Mouse (Mus musculus) intestine, embryonic 14.5 days (tissue): ENCODE measurements around the gene Sycp2. TPM values are rescaled to one million over a fixed set of nuclear protein-coding genes. Genes with fewer than 3 reads are reported as not detected.
A peak's percentile ranks its signal among the peaks of the same experiment; 100 is the strongest.

Experiments
- ATAC-seq: fragments of 200-750 bp; cut with Nextera tagmentation; replicated peaks from 2 replicates; pipeline ENCODE4 v1.8.0; 2017; ENCODE audit warnings: low read depth, moderate number of reproducible peaks, moderate TSS enrichment, moderate library complexity; ENCODE audit not compliant: low FRiP score, low TSS enrichment
- DNase-seq: peaks from one replicate; pipeline ENCODE4 v3.0.0-alpha.2; 2018; ENCODE audit warnings: low spot score
- H3K27ac ChIP-seq: fragments of 300-500 bp; sonication (generic); 2 replicates; pipeline ENCODE4 v1.5.1; 2014; ENCODE audit warnings: low read depth, mild to moderate bottlenecking, control low read depth
- H3K27me3 ChIP-seq: fragments of 300-500 bp; sonication (generic); replicated peaks from 2 replicates; pipeline ENCODE4 v1.6.1; 2014; ENCODE audit warnings: low read length, control low read depth; ENCODE audit not compliant: control insufficient read depth, insufficient read depth
- H3K36me3 ChIP-seq: fragments of 300-500 bp; sonication (generic); 2 replicates; pipeline ENCODE4 v1.6.1; 2014; ENCODE audit warnings: low read length, control low read depth; ENCODE audit not compliant: control insufficient read depth, insufficient read depth
- H3K4me1 ChIP-seq: fragments of 300-500 bp; sonication (generic); replicated peaks from 2 replicates; pipeline ENCODE4 v1.6.1; 2014; ENCODE audit warnings: low read length, control low read depth, mixed read lengths; ENCODE audit not compliant: control insufficient read depth, insufficient read depth
- H3K4me2 ChIP-seq: fragments of 300-500 bp; sonication (generic); 2 replicates; pipeline ENCODE4 v1.6.1; 2014; ENCODE audit warnings: low read length
- H3K4me3 ChIP-seq: fragments of 300-500 bp; sonication (generic); 2 replicates; pipeline ENCODE4 v1.5.1; 2014; ENCODE audit warnings: low read depth, low read length, control low read depth, mixed read lengths
- H3K9ac ChIP-seq: fragments of 300-500 bp; sonication (generic); 2 replicates; pipeline ENCODE4 v1.6.1; 2014; ENCODE audit warnings: mild to moderate bottlenecking, low read length
- H3K9me3 ChIP-seq: fragments of 300-500 bp; sonication (generic); 2 replicates; pipeline ENCODE4 v1.6.1; 2016; ENCODE audit warnings: low read length, control low read depth; ENCODE audit not compliant: control insufficient read depth
- WGBS: fragments of 180-500 bp; shearing (Covaris S2); extraction: QIAGEN DNeasy Blood & Tissue Kit; methylation state at CpG from one replicate; pipeline ENCODE4 v1.1.7; 2014; 5-methylcytosine and 5-hydroxymethylcytosine counted together
- polyA plus RNA-seq: library from polyadenylated mRNA; unstranded; fragments of >200 nt; fragmentation: Nextera tagmentation; extraction: Ambion mirVana; gene quantifications from 2 replicates; pipeline ENCODE4 v1.2.1, GENCODE M21; 2014

Gene Sycp2
- polyA plus RNA-seq, 1 experiment from 2014 or later = 0.11 TPM

DNA sequence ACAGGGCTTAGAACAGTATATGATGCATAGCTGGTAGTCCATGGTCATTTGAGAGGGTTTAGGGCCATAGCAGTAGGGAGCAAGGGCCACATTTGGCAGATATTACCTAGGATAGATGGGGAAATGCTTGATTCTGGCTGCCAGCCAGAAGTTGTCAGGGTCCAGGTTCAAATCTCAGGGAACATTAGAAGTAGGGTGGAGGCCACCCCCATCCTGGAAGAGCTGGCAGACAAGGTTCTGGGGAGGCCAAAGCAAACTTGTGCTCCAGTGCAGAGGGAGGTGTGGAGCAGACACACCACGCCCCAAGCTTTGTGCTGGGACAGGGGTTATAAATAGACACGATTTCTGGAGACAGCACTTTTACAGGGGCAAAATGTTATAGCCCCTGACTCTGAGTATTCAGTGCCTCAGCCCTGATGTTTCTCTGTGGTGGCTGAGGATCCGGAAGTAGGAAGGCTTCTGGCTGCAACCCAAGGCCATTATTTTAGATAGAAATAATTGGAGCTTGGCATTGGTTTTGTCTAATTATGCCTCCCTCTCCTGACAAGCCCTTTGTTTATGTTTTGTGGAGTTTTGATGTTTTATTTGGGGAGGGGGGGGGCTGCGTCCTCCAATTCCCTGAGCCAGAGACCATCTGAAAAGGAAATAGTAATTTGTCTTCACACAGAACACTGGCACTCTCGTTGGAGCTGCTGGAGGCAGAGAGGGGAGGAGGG lies 80.6 kb downstream of the Sycp2 start:
- H3K4me1 ChIP-seq = peaks cover 10% of the 10 kb centered on the region
- H3K4me3 ChIP-seq = no peak overlapping the region
- no peak overlapping the region for H3K9ac ChIP-seq
- peak; percentile 24; the same call in 1 of the 2 replicates for ATAC-seq
- DNase-seq = no peak
- peak overlapping the region; percentile 24 for H3K4me2 ChIP-seq
- H3K27me3 ChIP-seq = no peaks in the 10 kb centered on the region
- WGBS = 17% methylated on average over 5 of the region's 5 CpGs
- no peak overlapping the region for H3K27ac ChIP-seq
- H3K36me3 ChIP-seq = no peaks in the 10 kb centered on the region
- no peaks in the 10 kb centered on the region for H3K9me3 ChIP-seq

DNA sequence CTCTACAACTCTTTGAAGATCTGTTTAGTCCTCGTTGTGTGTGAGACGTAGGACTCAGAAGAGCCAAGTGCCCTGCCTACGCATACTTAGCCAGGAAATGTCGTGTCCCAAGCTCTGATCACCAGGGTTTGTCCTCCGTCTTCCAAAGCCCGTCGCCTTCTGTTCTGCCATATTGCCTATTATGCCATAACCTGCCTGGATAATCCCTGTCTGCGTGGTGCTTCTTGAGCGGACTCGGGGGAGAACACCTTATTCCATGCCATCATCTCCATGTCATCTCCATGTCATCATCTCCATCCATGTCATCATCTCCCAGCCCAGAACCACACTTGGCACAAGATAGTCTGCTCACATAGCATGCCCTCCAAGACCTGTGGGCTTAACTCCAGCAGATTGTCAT lies 81.4 kb downstream of the Sycp2 start:
- H3K9me3 ChIP-seq = no peaks in the 10 kb centered on the region
- peaks cover 10% of the 10 kb centered on the region for H3K4me1 ChIP-seq
- ATAC-seq (no peak), DNase-seq (no peak)
- no peak overlapping the region for H3K4me3 ChIP-seq
- H3K27ac ChIP-seq = no peak overlapping the region
- H3K27me3 ChIP-seq = no peaks in the 10 kb centered on the region
- no peak overlapping the region for H3K4me2 ChIP-seq
- 93% methylated on average over 10 of the region's 10 CpGs for WGBS
- H3K36me3 ChIP-seq = no peaks in the 10 kb centered on the region
- no peak overlapping the region for H3K9ac ChIP-seq

DNA sequence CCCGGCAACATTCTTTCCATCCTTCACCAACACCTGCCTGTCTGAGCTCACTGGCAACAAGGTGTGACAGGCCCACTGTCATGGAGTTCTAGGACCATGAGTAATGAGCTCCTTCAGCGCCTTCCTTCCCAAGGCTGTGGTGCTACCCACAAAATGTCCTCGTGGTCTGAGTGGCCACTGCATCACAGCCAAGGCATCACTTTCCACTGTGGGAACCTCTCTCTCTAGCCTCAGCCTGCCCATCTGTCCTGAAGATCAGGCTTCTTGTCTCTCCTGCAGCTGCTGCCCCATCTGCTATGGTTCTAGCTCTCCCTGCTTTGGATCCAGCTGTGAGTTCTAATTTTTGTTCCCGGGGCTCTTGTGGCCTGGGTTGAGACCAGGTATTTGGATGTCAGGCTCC lies 82.7 kb downstream of the Sycp2 start:
- H3K36me3 ChIP-seq = no peaks in the 10 kb centered on the region
- H3K27ac ChIP-seq = no peak overlapping the region
- H3K4me2 ChIP-seq = no peak overlapping the region
- ATAC-seq (no peak), DNase-seq (peak; percentile 27)
- no peaks in the 10 kb centered on the region for H3K9me3 ChIP-seq
- no peaks in the 10 kb centered on the region for H3K27me3 ChIP-seq
- 84% methylated on average over 4 of the region's 4 CpGs for WGBS
- no peak overlapping the region for H3K4me3 ChIP-seq
- H3K4me1 ChIP-seq = peaks cover 10% of the 10 kb centered on the region
- H3K9ac ChIP-seq = no peak overlapping the region

DNA sequence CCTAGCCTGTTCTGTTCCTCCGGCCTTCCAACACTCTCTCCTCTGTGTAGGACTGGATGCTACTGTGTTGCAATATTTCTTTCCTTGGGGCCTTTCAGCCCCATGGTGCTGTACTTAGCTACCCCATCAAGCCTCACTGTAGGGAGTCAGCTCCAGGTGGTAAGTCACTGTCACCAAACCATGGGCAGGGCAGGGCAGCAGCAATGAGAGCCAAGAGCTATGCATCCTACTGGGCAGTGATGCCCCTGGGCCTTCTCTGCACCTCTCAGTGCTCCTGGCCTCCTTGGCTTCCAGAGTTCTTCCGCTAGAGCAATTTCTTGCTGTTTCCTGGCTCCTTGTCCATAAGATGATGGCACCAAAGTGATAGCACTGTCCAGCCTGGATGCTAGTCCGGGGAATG lies 83.1 kb downstream of the Sycp2 start:
- no peak overlapping the region for H3K9ac ChIP-seq
- H3K4me3 ChIP-seq = no peak overlapping the region
- H3K27me3 ChIP-seq = no peaks in the 10 kb centered on the region
- H3K9me3 ChIP-seq = no peaks in the 10 kb centered on the region
- ATAC-seq = no peak
- WGBS = 87% methylated on average over 3 of the region's 3 CpGs
- DNase-seq = peak; percentile 24
- no peak overlapping the region for H3K4me2 ChIP-seq
- H3K27ac ChIP-seq = no peak overlapping the region
- H3K4me1 ChIP-seq = peaks cover 10% of the 10 kb centered on the region
- H3K36me3 ChIP-seq = no peaks in the 10 kb centered on the region

DNA sequence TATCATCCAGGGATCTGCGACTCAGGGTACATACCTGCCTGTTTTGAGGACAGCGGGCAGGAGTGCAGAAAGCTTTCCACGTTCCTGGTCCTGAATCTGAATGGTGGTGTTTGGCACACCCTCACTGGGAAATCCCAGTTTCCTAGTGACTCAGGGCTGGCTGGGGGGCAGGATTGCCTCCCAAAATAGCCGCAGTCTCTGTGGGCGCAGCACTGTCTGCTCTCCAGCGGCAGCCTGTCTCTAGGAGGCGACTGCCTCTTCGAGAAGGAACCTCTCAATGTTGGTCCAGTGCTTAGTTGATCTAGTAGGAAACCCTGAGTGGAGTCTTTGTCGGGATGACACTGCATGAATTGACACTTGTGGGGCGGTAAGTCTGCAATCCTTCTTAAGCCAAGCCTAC lies 86.2 kb downstream of the Sycp2 start:
- no peak for ATAC-seq
- DNase-seq = peak; percentile 43
- Histone ChIP-seq H3K36me3 (no peaks in the 10 kb centered on the region), H3K4me1 (no peaks in the 10 kb centered on the region), H3K4me2 (no peak overlapping the region), H3K9me3 (no peaks in the 10 kb centered on the region), H3K9ac (no peak overlapping the region), H3K27me3 (no peaks in the 10 kb centered on the region), H3K27ac (no peak overlapping the region), H3K4me3 (no peak overlapping the region)
- 79% methylated on average over 10 of the region's 10 CpGs for WGBS

DNA sequence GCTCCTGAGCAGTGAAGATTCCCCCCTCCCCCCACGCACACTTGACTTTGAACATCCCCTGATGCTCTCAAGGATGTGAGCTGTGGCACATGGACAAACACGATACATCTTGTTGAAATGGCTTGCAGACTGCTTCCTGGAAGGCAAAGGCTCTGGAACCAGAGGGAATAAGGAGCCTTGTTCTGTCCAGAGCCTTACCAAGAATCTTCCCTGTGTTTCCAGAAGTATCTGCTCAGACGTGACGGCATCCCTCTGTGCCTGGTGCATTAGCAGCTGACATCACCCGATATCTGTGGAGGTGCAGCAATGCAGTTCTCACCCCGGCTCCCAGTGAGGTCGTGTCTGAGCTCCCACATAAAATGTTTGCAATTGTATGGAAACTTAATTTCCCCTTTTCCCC lies 87.7 kb downstream of the Sycp2 start:
- DNase-seq = no peak
- Histone ChIP-seq H3K9me3 (no peaks in the 10 kb centered on the region), H3K27ac (no peak overlapping the region), H3K4me1 (no peaks in the 10 kb centered on the region), H3K9ac (no peak overlapping the region), H3K4me2 (no peak overlapping the region), H3K27me3 (no peaks in the 10 kb centered on the region), H3K4me3 (no peak overlapping the region), H3K36me3 (no peaks in the 10 kb centered on the region)
- WGBS = 71% methylated on average over 7 of the region's 7 CpGs
- ATAC-seq = no peak

DNA sequence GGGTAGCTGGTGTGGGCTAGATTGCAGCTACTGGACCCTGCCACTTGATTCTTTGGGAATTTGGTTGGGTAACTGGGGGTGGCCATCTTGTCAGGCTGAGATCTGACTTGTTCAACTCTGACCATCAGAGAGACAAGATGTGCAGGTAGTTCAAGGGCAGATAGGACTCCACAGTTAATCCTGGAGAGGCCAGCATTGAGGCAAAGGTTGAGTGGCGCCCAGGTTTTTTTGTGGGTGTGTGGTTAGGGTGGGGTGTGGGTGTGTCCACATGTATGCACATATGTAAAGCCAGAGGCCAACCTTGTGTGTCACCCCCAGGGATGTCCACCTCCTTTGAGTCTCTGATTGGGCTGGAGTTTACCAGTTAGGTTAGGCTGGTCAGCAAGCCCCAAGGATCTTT lies 91.2 kb downstream of the Sycp2 start:
- Histone ChIP-seq H3K9me3 (no peaks in the 10 kb centered on the region), H3K27ac (no peak overlapping the region), H3K9ac (no peak overlapping the region), H3K4me3 (no peak overlapping the region), H3K4me2 (no peak overlapping the region), H3K27me3 (no peaks in the 10 kb centered on the region), H3K36me3 (no peaks in the 10 kb centered on the region), H3K4me1 (no peaks in the 10 kb centered on the region)
- ATAC-seq = no peak
- 76% methylated on average over 1 of the region's 1 CpGs for WGBS
- DNase-seq = no peak

DNA sequence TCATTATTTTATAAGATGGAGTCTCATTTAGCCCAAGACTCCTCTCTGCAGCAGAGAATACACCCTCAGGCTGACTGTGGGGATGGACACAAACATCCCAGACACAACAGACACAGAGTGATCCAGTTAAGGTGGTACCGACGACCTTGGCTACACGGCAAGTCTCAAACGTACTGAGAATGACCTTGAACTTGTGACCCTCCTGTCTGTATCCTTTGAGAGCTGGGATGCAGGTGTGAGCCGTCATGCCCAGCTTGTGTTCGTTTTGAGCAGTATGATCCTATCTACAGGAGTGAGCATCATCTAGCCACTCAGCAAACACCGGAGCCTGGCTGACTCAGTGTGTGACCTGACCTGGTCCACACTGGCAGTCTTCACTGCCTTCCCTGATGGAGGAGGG lies 93.9 kb downstream of the Sycp2 start:
- Histone ChIP-seq H3K4me1 (no peaks in the 10 kb centered on the region), H3K27me3 (no peaks in the 10 kb centered on the region), H3K9me3 (no peaks in the 10 kb centered on the region), H3K4me2 (no peak overlapping the region), H3K36me3 (no peaks in the 10 kb centered on the region), H3K27ac (no peak overlapping the region), H3K9ac (no peak overlapping the region), H3K4me3 (no peak overlapping the region)
- DNase-seq (no peak), ATAC-seq (no peak)
- whole genome bisulfite sequencing = 67% methylated on average over 7 of the region's 7 CpGs

DNA sequence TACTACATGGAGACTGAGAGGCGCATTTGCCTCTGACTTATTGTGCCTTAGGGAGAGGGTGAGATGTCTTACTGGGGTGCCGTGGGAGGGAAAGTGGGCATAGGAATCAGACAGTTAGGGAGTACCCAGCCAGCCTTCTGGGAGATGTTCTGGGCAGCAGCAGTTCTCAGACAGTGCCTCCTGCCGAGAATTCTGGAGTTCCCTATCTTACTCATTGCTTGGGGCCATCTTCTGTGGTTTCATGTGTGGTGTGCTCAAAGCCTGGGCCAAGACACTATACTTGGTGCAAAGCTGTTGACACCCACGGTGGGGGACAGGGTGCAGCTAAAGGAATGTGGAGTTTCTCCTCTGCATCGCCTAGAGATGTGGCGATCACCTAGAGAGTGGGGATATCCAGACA lies 102.8 kb downstream of the Sycp2 start:
- ATAC-seq = no peak
- H3K4me3 ChIP-seq = no peak overlapping the region
- WGBS = 77% methylated on average over 6 of the region's 6 CpGs
- H3K4me2 ChIP-seq = no peak overlapping the region
- no peak overlapping the region for H3K9ac ChIP-seq
- H3K9me3 ChIP-seq = no peaks in the 10 kb centered on the region
- no peak overlapping the region for H3K27ac ChIP-seq
- H3K36me3 ChIP-seq = no peaks in the 10 kb centered on the region
- no peak for DNase-seq
- H3K4me1 ChIP-seq = no peaks in the 10 kb centered on the region
- no peaks in the 10 kb centered on the region for H3K27me3 ChIP-seq
